Mouse (Mus musculus) erythroblast, embryonic 14.5 days (primary cell): ENCODE data around the gene Gabrb1. TPM values are rescaled to one million over a fixed set of nuclear protein-coding genes. Genes with fewer than 3 reads are reported as not detected.
"Not testable (repeated sequence)": the region's sequence is repeated elsewhere in the genome, so short reads cannot be mapped to it uniquely, and the experiment has no call there.

Experiments
- H3K27me3 ChIP-seq: 2 replicates; pipeline ENCODE4 v1.6.1; 2012; ENCODE audit warnings: inconsistent platforms; ENCODE audit not compliant: control insufficient read depth
- H3K36me3 ChIP-seq: 2 replicates; pipeline ENCODE4 v1.6.1; 2012; ENCODE audit warnings: mild to moderate bottlenecking, inconsistent platforms; ENCODE audit not compliant: control insufficient read depth
- H3K4me1 ChIP-seq: 2 replicates; pipeline ENCODE4 v1.6.1; 2012; ENCODE audit warnings: inconsistent platforms; ENCODE audit not compliant: control insufficient read depth
- H3K4me3 ChIP-seq: replicated peaks from 2 replicates; pipeline ENCODE3; 2012; ENCODE audit warnings: moderate library complexity, mild to moderate bottlenecking, inconsistent platforms
- H3K9me3 ChIP-seq: 2 replicates; pipeline ENCODE4 v1.6.1; 2012; ENCODE audit warnings: low read length, inconsistent platforms, mixed read lengths; ENCODE audit not compliant: control insufficient read depth
- GATA1 ChIP-seq: IDR thresholded peaks from 2 replicates; pipeline ENCODE4 v1.6.1; 2012; ENCODE audit warnings: low read length, inconsistent platforms, mixed read lengths
- TAL1 ChIP-seq: IDR thresholded peaks from 3 replicates; pipeline ENCODE4 v1.6.1; 2012; ENCODE audit warnings: low read length, inconsistent platforms, mixed read lengths
- polyA plus RNA-seq: library from polyadenylated mRNA; stranded (reverse); fragments of >175 nt; gene quantifications from 2 replicates; pipeline ENCODE4 v1.2.3, GENCODE M21; 2012

The Gabrb1 gene
- polyA plus RNA-seq, 1 experiment: not detected

DNA sequence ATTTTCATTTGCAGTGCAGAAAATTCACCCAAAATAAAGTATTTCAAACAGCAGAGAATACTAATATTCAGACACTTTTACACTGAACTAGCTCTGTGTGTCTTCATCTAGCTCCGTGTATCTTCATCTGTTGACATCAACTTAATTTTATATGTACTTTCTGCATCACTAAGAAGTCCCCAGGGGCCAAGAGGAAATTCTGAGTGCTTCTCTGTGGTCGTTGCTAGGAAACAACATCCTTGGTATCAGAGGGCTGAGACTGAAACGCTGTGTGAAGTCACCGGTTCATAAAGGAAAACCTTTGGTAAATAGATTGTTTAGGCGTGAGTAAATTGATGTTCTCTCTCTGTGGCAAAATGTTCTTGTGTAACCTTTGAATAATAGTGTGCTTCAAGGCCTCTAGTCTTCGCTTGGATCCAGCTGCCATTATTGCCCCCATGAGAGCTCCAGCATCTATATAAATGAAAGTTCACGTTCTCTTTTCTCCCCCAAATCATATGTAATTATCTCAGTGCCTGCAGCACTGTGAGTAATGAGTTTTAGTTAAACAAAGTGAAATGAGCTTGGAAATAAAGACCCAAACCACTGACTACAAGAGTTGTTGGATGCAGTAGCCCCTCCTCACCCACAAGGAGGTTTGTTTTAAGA, 446.5 kb downstream of the Gabrb1 start:
- Histone ChIP-seq H3K4me3 (no peak overlapping the region), H3K36me3 (no peaks in the 10 kb centered on the region), H3K9me3 (no peaks in the 10 kb centered on the region), H3K27me3 (no peaks in the 10 kb centered on the region), H3K4me1 (no peaks in the 10 kb centered on the region)
- TF ChIP-seq TAL1: no peak
- no peak for TF ChIP-seq GATA1

GRCm38 (mm10) chr5:72122414-72123037, 464.6 kb downstream of the Gabrb1 start:
- Histone ChIP-seq H3K4me3 (no peak overlapping the region), H3K27me3 (no peaks in the 10 kb centered on the region), H3K36me3 (no peaks in the 10 kb centered on the region), H3K9me3 (no peaks in the 10 kb centered on the region), H3K4me1 (no peaks in the 10 kb centered on the region)
- TF ChIP-seq TAL1: no peak
- no peak for TF ChIP-seq GATA1

DNA sequence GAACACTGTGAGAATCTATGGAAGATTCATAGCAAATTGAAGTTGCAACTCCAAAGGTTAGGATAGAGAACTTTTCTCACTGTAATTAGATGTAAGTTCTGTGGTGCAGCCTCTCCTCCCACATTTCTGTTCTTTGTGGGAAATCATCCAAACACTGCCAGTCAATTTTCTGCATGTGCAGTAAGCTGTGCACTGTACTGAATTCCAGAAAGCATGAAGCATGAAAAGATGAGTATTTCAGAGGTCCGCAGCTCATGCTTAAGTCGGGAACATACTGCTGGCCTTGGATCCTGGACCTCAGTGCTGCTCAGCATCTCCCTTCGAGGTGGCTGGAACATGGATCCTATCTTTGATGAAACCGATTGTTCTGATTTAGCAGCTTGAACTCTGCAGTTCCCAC, 468.8 kb downstream of the Gabrb1 start:
- Histone ChIP-seq H3K4me1 (no peaks in the 10 kb centered on the region), H3K36me3 (no peaks in the 10 kb centered on the region), H3K9me3 (no peaks in the 10 kb centered on the region), H3K27me3 (no peaks in the 10 kb centered on the region), H3K4me3 (no peak overlapping the region)
- no peak for TF ChIP-seq GATA1
- TF ChIP-seq TAL1: no peak

- peaks cover 4% of the 10 kb centered on the region; the same call in 1 of the 2 replicates for H3K9me3 ChIP-seq
- H3K36me3 ChIP-seq: no peaks in the 10 kb centered on the region
- no peaks in the 10 kb centered on the region for H3K27me3 ChIP-seq
- H3K4me1 ChIP-seq: no peaks in the 10 kb centered on the region
- no peak for TF ChIP-seq GATA1
- TF ChIP-seq TAL1: no peak
- H3K4me3 ChIP-seq: no peak overlapping the region
Observed at GRCm38 (mm10) chr5:72133906-72134305, 476.0 kb downstream of the Gabrb1 start.

GRCm38 (mm10) chr5:72138256-72138655, 480.3 kb downstream of the Gabrb1 start:
- Histone ChIP-seq H3K4me1 (no peaks in the 10 kb centered on the region), H3K27me3 (no peaks in the 10 kb centered on the region), H3K9me3 (peaks cover 4% of the 10 kb centered on the region; the same call in 1 of the 2 replicates), H3K36me3 (no peaks in the 10 kb centered on the region), H3K4me3 (no peak overlapping the region)
- TF ChIP-seq GATA1 (no peak), TAL1 (no peak)

GRCm38 (mm10) chr5:72139619-72140018, 481.7 kb downstream of the Gabrb1 start:
- Histone ChIP-seq H3K4me3 (no peak overlapping the region), H3K36me3 (no peaks in the 10 kb centered on the region), H3K9me3 (peaks cover 4% of the 10 kb centered on the region; the same call in 1 of the 2 replicates), H3K4me1 (no peaks in the 10 kb centered on the region), H3K27me3 (no peaks in the 10 kb centered on the region)
- no peak for TF ChIP-seq GATA1
- TF ChIP-seq TAL1: no peak

DNA sequence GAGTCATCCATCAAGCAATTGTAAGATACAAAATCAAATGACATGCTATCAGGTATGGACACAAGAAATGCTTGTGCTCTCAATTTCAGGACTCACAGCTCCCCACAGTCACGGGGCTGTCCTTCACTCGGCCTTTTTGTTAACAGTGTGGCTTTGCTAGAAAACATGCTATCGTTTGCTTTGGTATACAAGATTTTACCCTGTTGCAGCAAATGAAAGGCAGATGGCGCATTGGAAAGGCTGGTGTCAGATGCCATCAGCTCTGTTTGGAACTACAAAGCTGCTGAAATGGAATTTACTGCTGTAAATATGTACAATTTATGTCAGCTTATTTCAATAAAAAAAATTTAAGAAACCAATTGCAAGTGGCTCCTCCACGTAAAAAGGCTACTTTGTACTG, 490.8 kb downstream of the Gabrb1 start:
- Histone ChIP-seq H3K27me3 (no peaks in the 10 kb centered on the region), H3K4me3 (no peak overlapping the region), H3K9me3 (no peaks in the 10 kb centered on the region), H3K4me1 (no peaks in the 10 kb centered on the region), H3K36me3 (no peaks in the 10 kb centered on the region)
- TF ChIP-seq GATA1 (no peak), TAL1 (no peak)

- peaks cover 12% of the 10 kb centered on the region for H3K36me3 ChIP-seq
- H3K4me3 ChIP-seq: no peak overlapping the region
- H3K27me3 ChIP-seq: no peaks in the 10 kb centered on the region
- H3K4me1 ChIP-seq: no peaks in the 10 kb centered on the region
- no peaks in the 10 kb centered on the region for H3K9me3 ChIP-seq
- no peak for TF ChIP-seq GATA1
- TF ChIP-seq TAL1: no peak
Observed at GRCm38 (mm10) chr5:72150870-72151269, 493.0 kb downstream of the Gabrb1 start.

DNA sequence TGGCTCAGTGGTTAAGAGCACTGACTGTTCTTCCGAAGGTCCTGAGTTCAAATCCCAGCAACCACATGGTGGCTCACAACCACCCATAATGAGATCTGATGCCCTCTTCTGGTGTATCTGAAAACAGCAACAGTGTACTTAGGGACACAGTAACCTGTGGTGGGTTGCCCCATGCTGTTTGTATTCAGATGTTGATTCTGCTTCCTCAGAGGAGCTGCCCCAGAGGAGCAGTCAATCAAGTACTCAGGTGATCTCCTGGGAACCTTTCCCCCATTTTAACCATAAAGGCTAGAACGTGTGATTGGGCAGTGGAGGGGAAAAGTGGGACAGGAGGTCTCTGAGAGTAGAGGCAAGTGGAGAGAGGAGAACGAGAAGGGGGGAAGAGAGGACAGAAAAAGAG, 497.8 kb downstream of the Gabrb1 start:
- not testable (repeated sequence) for H3K4me1 ChIP-seq, H3K27me3 ChIP-seq, H3K4me3 ChIP-seq, H3K9me3 ChIP-seq
- H3K36me3 ChIP-seq: peaks cover 55% of the 10 kb centered on the region

- Histone ChIP-seq H3K27me3 (no peaks in the 10 kb centered on the region), H3K4me1 (no peaks in the 10 kb centered on the region), H3K9me3 (no peaks in the 10 kb centered on the region), H3K36me3 (peaks cover 64% of the 10 kb centered on the region), H3K4me3 (no peak overlapping the region)
- TF ChIP-seq TAL1 (no peak), GATA1 (no peak)
Observed at GRCm38 (mm10) chr5:72156598-72156997, 498.7 kb downstream of the Gabrb1 start.
